Mouse (Mus musculus): ENCODE data around the gene Mcrip2.

DNA sequence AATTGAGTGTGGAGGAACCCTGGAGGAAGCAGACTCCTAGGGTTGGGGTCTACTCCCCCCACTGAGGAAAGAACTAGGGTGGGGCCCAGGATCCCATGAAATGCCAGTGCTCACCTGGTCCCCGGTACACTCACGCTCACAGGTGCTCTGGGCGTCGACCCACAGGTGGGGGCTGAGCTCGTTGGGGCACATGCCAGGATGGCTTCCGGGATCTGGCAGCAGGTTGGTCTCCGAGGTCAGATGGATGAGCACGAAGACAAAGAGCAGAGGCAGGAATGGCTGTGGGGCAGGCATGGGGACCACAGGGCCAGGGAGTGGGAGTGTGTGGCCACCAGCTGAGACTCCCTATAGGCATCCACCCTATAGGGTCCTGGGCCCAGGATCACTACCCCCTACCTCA, 11.2 kb upstream of the Mcrip2 start:
- TF ChIP-seq CTCF (IDR thresholded peaks at IDR 0.05; ENCODE audit: low read depth), result no peak
- TF ChIP-seq EP300 (IDR thresholded peaks at IDR 0.05; ENCODE audit: low read depth), result no peak

Data from liver, embryonic 14.5 days (tissue).